In the genomic region with DNA sequence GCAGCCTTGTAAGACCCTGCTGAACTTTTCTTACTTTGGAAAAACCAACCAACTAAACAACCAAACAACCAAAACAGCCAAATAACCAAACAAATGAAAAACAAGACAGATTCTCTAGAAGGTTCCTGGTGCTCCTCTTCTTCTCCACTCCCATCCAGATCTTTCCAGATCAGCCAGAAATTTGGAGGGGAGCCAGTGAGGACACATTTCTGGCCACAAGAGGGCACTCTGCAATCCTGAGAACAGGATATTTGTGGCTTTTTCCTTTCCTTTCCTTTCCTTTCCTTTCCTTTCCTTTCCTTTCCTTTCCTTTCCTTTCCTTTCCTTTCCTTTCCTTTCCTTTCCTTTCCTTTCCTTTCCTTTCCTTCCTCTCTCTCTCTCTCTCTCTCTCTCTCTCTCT, we compare ENCODE assay signal across 7 mouse cellular contexts.
A peak's percentile ranks its signal among the peaks of the same experiment; 100 is the strongest.
DNase-seq lines count a peak whose midpoint lies in the region.

No protein-coding gene starts in this region.

- peak; percentile 63 to 70 for DNase-seq in adrenal gland, adult 18-20 months (ENCODE audit: low spot score in 2 of 2)
- DNase-seq in cerebellum, postnatal 4 days (ENCODE audit: low spot score in 2 of 2) = peak; percentile 42 to 79
- peak; percentile 78 for DNase-seq in gastrocnemius, postnatal 10 days
- DNase-seq in kidney, adult 11 months = peak; percentile 52
- peak; percentile 75 to 85 for DNase-seq in left cerebral cortex, adult 18-20 months (ENCODE audit: low spot score in 2 of 2)
- DNase-seq in lung, postnatal 25 days (ENCODE audit: low spot score) = peak; percentile 81
- peak; percentile 72 to 85 for DNase-seq in right cerebral cortex, postnatal 10 days (ENCODE audit: low spot score in 2 of 2)

Comparison
In these comparisons a context has a peak if more than half of its experiments do, and no peak if none do; other contexts are left out.
1. Peak in every context shown above with its lines: DNase-seq.